Mouse (Mus musculus) left cerebral cortex, adult 18-20 months (tissue): ENCODE results near the gene Lyst. TPM values are rescaled to one million over a fixed set of nuclear protein-coding genes. Genes with fewer than 3 reads are reported as not detected.
"Not testable (repeated sequence)": the region's sequence is repeated elsewhere in the genome, so short reads cannot be mapped to it uniquely, and the experiment has no call there.

Source experiments
- DNase-seq, 2 experiments: peaks; one replicate each; pipeline ENCODE4 v3.0.0; 2021 to 2022; ENCODE audit warnings: low spot score in 2 of 2, mixed read lengths in 1 of 2
- total RNA-seq, 2 experiments: library from RNA; stranded (reverse); gene quantifications; 2 replicates each; pipeline ENCODE4 v1.2.3; 2021

The Lyst gene
- total RNA-seq, 2 experiments from 2014 or later: 51.1 to 58.6 TPM

GRCm38 (mm10) chr13:13778837-13779458 is 188.8 kb downstream of the Lyst start:
- no peak for DNase-seq

GRCm38 (mm10) chr13:13780271-13780670 is 190.1 kb downstream of the Lyst start:
- DNase-seq: no peak

- DNase-seq: no peak
Measured at GRCm38 (mm10) chr13:13781026-13781425, 190.8 kb downstream of the Lyst start.

- no peak for DNase-seq
Measured at GRCm38 (mm10) chr13:13783296-13783695, 193.1 kb downstream of the Lyst start.

GRCm38 (mm10) chr13:13783894-13784419 is 193.8 kb downstream of the Lyst start, which contains the start of gene Gng4:
Gene Gng4 (plus strand): TSS chr13:13784059.
- DNase-seq: peak; percentile 80 to 85

GRCm38 (mm10) chr13:13784420-13784936 is 194.3 kb downstream of the Lyst start:
- no peak for DNase-seq

- DNase-seq: no peak
Measured at GRCm38 (mm10) chr13:13784981-13785783, 195.0 kb downstream of the Lyst start.

- no peak for DNase-seq
Measured at GRCm38 (mm10) chr13:13786971-13787370, 196.8 kb downstream of the Lyst start.

- DNase-seq: no peak
Measured at GRCm38 (mm10) chr13:13788070-13788469, 197.9 kb downstream of the Lyst start.

- peak; percentile 76 to 79 for DNase-seq
Measured at GRCm38 (mm10) chr13:13791981-13792380, 201.8 kb downstream of the Lyst start.

GRCm38 (mm10) chr13:13795166-13795832 is 205.1 kb downstream of the Lyst start:
- no peak for DNase-seq

- DNase-seq: no peak
Measured at GRCm38 (mm10) chr13:13796082-13796481, 205.9 kb downstream of the Lyst start.

GRCm38 (mm10) chr13:13797816-13798215 is 207.6 kb downstream of the Lyst start:
- not testable (repeated sequence) for DNase-seq

- DNase-seq: no peak
Measured at GRCm38 (mm10) chr13:13798775-13799174, 208.6 kb downstream of the Lyst start.

GRCm38 (mm10) chr13:13808337-13809132 is 218.3 kb downstream of the Lyst start:
- DNase-seq: peak; percentile 5 to 30

GRCm38 (mm10) chr13:13810885-13811284 is 220.7 kb downstream of the Lyst start:
- no peak for DNase-seq

- DNase-seq: no peak
Measured at GRCm38 (mm10) chr13:13818696-13819095, 228.5 kb downstream of the Lyst start.

- DNase-seq: no peak
Measured at GRCm38 (mm10) chr13:13820234-13821123, 230.3 kb downstream of the Lyst start.

- DNase-seq: no peak
Measured at GRCm38 (mm10) chr13:13824946-13825345, 234.7 kb downstream of the Lyst start.

GRCm38 (mm10) chr13:13826533-13826932 is 236.3 kb downstream of the Lyst start:
- no peak for DNase-seq
